Mouse (Mus musculus) brain, embryonic 14.5 days (tissue): Measurements from ENCODE around the gene Mtfr1l.

Experiments
- CTCF ChIP-seq: fragments of 200-500 bp; IDR thresholded peaks from 2 replicates; pipeline ENCODE4 v1.5.1; 2012; ENCODE audit warnings: inconsistent platforms, mild to moderate bottlenecking, moderate library complexity, borderline replicate concordance; ENCODE audit not compliant: insufficient read depth, insufficient read length; ENCODE audit errors: extremely low read depth
- POLR2A ChIP-seq: fragments of 200-500 bp; IDR thresholded peaks from 2 replicates; pipeline ENCODE4 v1.6.1; 2012; ENCODE audit warnings: mild to moderate bottlenecking, inconsistent platforms, borderline replicate concordance; ENCODE audit not compliant: poor library complexity, insufficient read depth, insufficient read length, severe bottlenecking; ENCODE audit errors: extremely low read depth

DNA sequence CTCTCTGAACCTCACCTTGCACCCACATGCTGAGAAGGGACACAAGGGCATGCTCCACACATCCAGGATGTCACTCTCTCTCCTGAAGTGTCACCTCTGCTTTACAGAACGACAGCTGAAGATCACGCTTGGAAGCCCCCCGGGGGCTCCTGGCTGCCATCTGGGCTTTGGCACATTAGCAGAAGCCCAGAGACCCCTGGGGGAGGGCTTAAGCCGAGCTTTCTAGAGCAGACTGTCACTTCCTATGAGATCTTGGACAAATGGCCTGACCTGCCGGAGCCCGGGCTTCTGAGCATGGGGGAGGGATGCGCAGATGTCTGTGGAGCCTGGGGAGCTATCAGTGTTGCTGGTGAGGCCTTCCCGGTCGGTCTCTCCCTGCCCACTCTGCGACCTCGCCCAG, 40.3 kb upstream of the Mtfr1l start:
- TF ChIP-seq POLR2A (no peak), CTCF (no peak)
